Mouse (Mus musculus): Measurements from ENCODE around the gene Wbp2. TPM values are rescaled to one million over a fixed set of nuclear protein-coding genes. Genes with fewer than 3 reads are reported as not detected.

Gene Wbp2
- polyA plus RNA-seq, 1 experiment, result 124 TPM

- no peak overlapping the region for H3K27ac ChIP-seq (replicated peaks; ENCODE audit: low read depth, low read length)
- H3K4me1 ChIP-seq (ENCODE audit: control insufficient read depth, insufficient read depth, insufficient read length, low read length), result no peaks in the 10 kb centered on the region
- H3K4me3 ChIP-seq (ENCODE audit: insufficient read depth, low read depth, low read length), result no peak overlapping the region
Measured at GRCm38 (mm10) chr11:116065345-116065744, 21.4 kb downstream of the Wbp2 start.

GRCm38 (mm10) chr11:116064187-116064867 lies 22.5 kb downstream of the Wbp2 start:
- no peak overlapping the region for H3K27ac ChIP-seq (replicated peaks; ENCODE audit: low read depth, low read length)
- no peak overlapping the region for H3K4me3 ChIP-seq (ENCODE audit: insufficient read depth, low read depth, low read length)
- no peaks in the 10 kb centered on the region for H3K4me1 ChIP-seq (ENCODE audit: control insufficient read depth, insufficient read depth, insufficient read length, low read length)

- Histone ChIP-seq H3K4me3 (ENCODE audit: insufficient read depth, low read depth, low read length) (no peak overlapping the region), H3K4me1 (ENCODE audit: control insufficient read depth, insufficient read depth, insufficient read length, low read length) (no peaks in the 10 kb centered on the region), H3K27ac (replicated peaks; ENCODE audit: low read depth, low read length) (no peak overlapping the region)
Measured at GRCm38 (mm10) chr11:116063562-116063961, 23.2 kb downstream of the Wbp2 start.

GRCm38 (mm10) chr11:116062521-116062920 lies 24.3 kb downstream of the Wbp2 start:
- no peak overlapping the region for H3K4me3 ChIP-seq (ENCODE audit: insufficient read depth, low read depth, low read length)

GRCm38 (mm10) chr11:116061641-116062415 lies 25.0 kb downstream of the Wbp2 start:
- Histone ChIP-seq H3K27ac (replicated peaks; ENCODE audit: low read depth, low read length) (no peak overlapping the region), H3K4me3 (ENCODE audit: insufficient read depth, low read depth, low read length) (no peak overlapping the region), H3K4me1 (ENCODE audit: control insufficient read depth, insufficient read depth, insufficient read length, low read length) (no peaks in the 10 kb centered on the region)

More at GRCm38 (mm10) chr11:116062521-116062920, 24.3 kb downstream of the Wbp2 start:
- Histone ChIP-seq H3K27ac (replicated peaks; ENCODE audit: low read depth, low read length) (no peak overlapping the region), H3K4me1 (ENCODE audit: control insufficient read depth, insufficient read depth, insufficient read length, low read length) (no peaks in the 10 kb centered on the region)

- H3K4me3 ChIP-seq (ENCODE audit: insufficient read depth, low read depth, low read length), result no peak overlapping the region
- H3K27ac ChIP-seq (replicated peaks; ENCODE audit: low read depth, low read length), result no peak overlapping the region
Measured at GRCm38 (mm10) chr11:116060596-116060995, 26.2 kb downstream of the Wbp2 start.

GRCm38 (mm10) chr11:116059691-116060025 lies 27.1 kb downstream of the Wbp2 start:
- no peak overlapping the region for H3K4me3 ChIP-seq (ENCODE audit: insufficient read depth, low read depth, low read length)
- H3K4me1 ChIP-seq (ENCODE audit: control insufficient read depth, insufficient read depth, insufficient read length, low read length), result no peaks in the 10 kb centered on the region
- no peak overlapping the region for H3K27ac ChIP-seq (replicated peaks; ENCODE audit: low read depth, low read length)

More at GRCm38 (mm10) chr11:116060596-116060995, 26.2 kb downstream of the Wbp2 start:
- no peaks in the 10 kb centered on the region for H3K4me1 ChIP-seq (ENCODE audit: control insufficient read depth, insufficient read depth, insufficient read length, low read length)

GRCm38 (mm10) chr11:116058868-116059690 lies 27.7 kb downstream of the Wbp2 start:
- H3K4me3 ChIP-seq (ENCODE audit: insufficient read depth, low read depth, low read length), result no peak overlapping the region
- H3K27ac ChIP-seq (replicated peaks; ENCODE audit: low read depth, low read length), result no peak overlapping the region

GRCm38 (mm10) chr11:116058022-116058614 lies 28.7 kb downstream of the Wbp2 start:
- no peak overlapping the region for H3K27ac ChIP-seq (replicated peaks; ENCODE audit: low read depth, low read length)
- H3K4me1 ChIP-seq (ENCODE audit: control insufficient read depth, insufficient read depth, insufficient read length, low read length), result no peaks in the 10 kb centered on the region

More at GRCm38 (mm10) chr11:116058868-116059690, 27.7 kb downstream of the Wbp2 start:
- no peaks in the 10 kb centered on the region for H3K4me1 ChIP-seq (ENCODE audit: control insufficient read depth, insufficient read depth, insufficient read length, low read length)

GRCm38 (mm10) chr11:116057237-116057881 lies 29.4 kb downstream of the Wbp2 start:
- H3K27ac ChIP-seq (replicated peaks; ENCODE audit: low read depth, low read length), result no peak overlapping the region
- no peaks in the 10 kb centered on the region for H3K4me1 ChIP-seq (ENCODE audit: control insufficient read depth, insufficient read depth, insufficient read length, low read length)
- no peak overlapping the region for H3K4me3 ChIP-seq (ENCODE audit: insufficient read depth, low read depth, low read length)

More at GRCm38 (mm10) chr11:116058022-116058614, 28.7 kb downstream of the Wbp2 start:
- H3K4me3 ChIP-seq (ENCODE audit: insufficient read depth, low read depth, low read length), result no peak overlapping the region

- Histone ChIP-seq H3K4me1 (ENCODE audit: control insufficient read depth, insufficient read depth, insufficient read length, low read length) (no peaks in the 10 kb centered on the region), H3K27ac (replicated peaks; ENCODE audit: low read depth, low read length) (no peak overlapping the region), H3K4me3 (ENCODE audit: insufficient read depth, low read depth, low read length) (no peak overlapping the region)
Measured at GRCm38 (mm10) chr11:116055873-116056272, 30.9 kb downstream of the Wbp2 start.

- H3K27ac ChIP-seq (replicated peaks; ENCODE audit: low read depth, low read length), result no peak overlapping the region
- no peak overlapping the region for H3K4me3 ChIP-seq (ENCODE audit: insufficient read depth, low read depth, low read length)
- no peaks in the 10 kb centered on the region for H3K4me1 ChIP-seq (ENCODE audit: control insufficient read depth, insufficient read depth, insufficient read length, low read length)
Measured at GRCm38 (mm10) chr11:116053510-116054229, 33.1 kb downstream of the Wbp2 start.

GRCm38 (mm10) chr11:116050196-116050595 lies 36.6 kb downstream of the Wbp2 start:
- Histone ChIP-seq H3K27ac (replicated peaks; ENCODE audit: low read depth, low read length) (no peak overlapping the region), H3K4me1 (ENCODE audit: control insufficient read depth, insufficient read depth, insufficient read length, low read length) (no peaks in the 10 kb centered on the region), H3K4me3 (ENCODE audit: insufficient read depth, low read depth, low read length) (no peak overlapping the region)

- H3K4me1 ChIP-seq (ENCODE audit: control insufficient read depth, insufficient read depth, insufficient read length, low read length), result no peaks in the 10 kb centered on the region
- no peak overlapping the region for H3K4me3 ChIP-seq (ENCODE audit: insufficient read depth, low read depth, low read length)
- no peak overlapping the region for H3K27ac ChIP-seq (replicated peaks; ENCODE audit: low read depth, low read length)
Measured at GRCm38 (mm10) chr11:116049610-116050009, 37.2 kb downstream of the Wbp2 start.

All from brown adipose tissue, adult 24 weeks (tissue).